Mouse (Mus musculus) testis, adult 2 months (tissue): ENCODE measurements at regions not wholly inside any gene's neighbourhood (a gene's known extent, or its start where the extent isn't known, plus 50 kb on each side); places are given as distances from the start of the nearest gene placed in this dataset.

Source experiments
- CTCF ChIP-seq: fragments of 200-500 bp; IDR thresholded peaks from 2 replicates; pipeline ENCODE4 v1.5.1; 2012; ENCODE audit warnings: low read depth, mild to moderate bottlenecking, inconsistent platforms, low read length, moderate library complexity; ENCODE audit not compliant: control insufficient read depth, insufficient read depth, insufficient replicate concordance
- POLR2A ChIP-seq: fragments of 200-500 bp; IDR thresholded peaks from 2 replicates; pipeline ENCODE4 v1.6.1; 2012; ENCODE audit warnings: low read depth, mild to moderate bottlenecking, inconsistent platforms, low read length, moderate library complexity; ENCODE audit not compliant: control insufficient read depth

GRCm38 (mm10) chr9:61491131-61491712 lies 119.1 kb downstream of the Tle3 start:
- no peak for TF ChIP-seq CTCF
- no peak for TF ChIP-seq POLR2A
